Mouse (Mus musculus): ENCODE measurements at regions not wholly inside any gene's neighbourhood (a gene's known extent, or its start where the extent isn't known, plus 50 kb on each side); places are given as distances from the start of the nearest gene placed in this dataset.

GRCm38 (mm10) chr13:37528380-37528779, 183.4 kb downstream of the Ly86 start:
- DNase-seq (ENCODE audit: low read depth, low spot score), result no peak

GRCm38 (mm10) chr13:37528876-37529275, 183.9 kb downstream of the Ly86 start:
- no peak for DNase-seq (ENCODE audit: low read depth, low spot score)

- no peak for DNase-seq (ENCODE audit: low read depth, low spot score)
Measured at GRCm38 (mm10) chr13:37531512-37532183, 186.6 kb downstream of the Ly86 start.

- DNase-seq (ENCODE audit: low read depth, low spot score), result no peak
Measured at GRCm38 (mm10) chr13:37532596-37533170, 187.7 kb downstream of the Ly86 start.

GRCm38 (mm10) chr13:37533851-37534250, 188.8 kb downstream of the Ly86 start:
- no peak for DNase-seq (ENCODE audit: low read depth, low spot score)

GRCm38 (mm10) chr13:37537330-37537729, 192.3 kb downstream of the Ly86 start:
- no peak for DNase-seq (ENCODE audit: low read depth, low spot score)

GRCm38 (mm10) chr13:37537793-37538192, 192.8 kb downstream of the Ly86 start:
- no peak for DNase-seq (ENCODE audit: low read depth, low spot score)

GRCm38 (mm10) chr13:37540980-37541531, 196.0 kb downstream of the Ly86 start:
- no peak for DNase-seq (ENCODE audit: low read depth, low spot score)

- peak; percentile 53 for DNase-seq (ENCODE audit: low read depth, low spot score)
Measured at GRCm38 (mm10) chr13:37541674-37542073, 196.7 kb downstream of the Ly86 start.

- DNase-seq (ENCODE audit: low read depth, low spot score), result no peak
Measured at GRCm38 (mm10) chr13:37542744-37543196, 197.8 kb downstream of the Ly86 start.

GRCm38 (mm10) chr13:37543788-37544187, 198.8 kb downstream of the Ly86 start:
- no peak for DNase-seq (ENCODE audit: low read depth, low spot score)

GRCm38 (mm10) chr13:37544696-37545095, 199.7 kb downstream of the Ly86 start:
- no peak for DNase-seq (ENCODE audit: low read depth, low spot score)

GRCm38 (mm10) chr13:37546556-37546955, 201.5 kb downstream of the Ly86 start:
- DNase-seq (ENCODE audit: low read depth, low spot score), result no peak

- DNase-seq (ENCODE audit: low read depth, low spot score), result no peak
Measured at GRCm38 (mm10) chr13:37550584-37550983, 205.6 kb downstream of the Ly86 start.

- DNase-seq (ENCODE audit: low read depth, low spot score), result no peak
Measured at GRCm38 (mm10) chr13:37553392-37553791, 208.4 kb downstream of the Ly86 start.

GRCm38 (mm10) chr13:37557183-37557582, 212.2 kb downstream of the Ly86 start:
- DNase-seq (ENCODE audit: low read depth, low spot score), result no peak

- no peak for DNase-seq (ENCODE audit: low read depth, low spot score)
Measured at GRCm38 (mm10) chr13:37557766-37558165, 212.8 kb downstream of the Ly86 start.

- DNase-seq (ENCODE audit: low read depth, low spot score), result no peak
Measured at GRCm38 (mm10) chr13:37559056-37559455, 214.0 kb downstream of the Ly86 start.

GRCm38 (mm10) chr13:37559706-37560313, 214.8 kb downstream of the Ly86 start:
- DNase-seq (ENCODE audit: low read depth, low spot score), result no peak

- no peak for DNase-seq (ENCODE audit: low read depth, low spot score)
Measured at GRCm38 (mm10) chr13:37560387-37560786, 215.4 kb downstream of the Ly86 start.

GRCm38 (mm10) chr13:37560800-37561199, 215.8 kb downstream of the Ly86 start:
- no peak for DNase-seq (ENCODE audit: low read depth, low spot score)

GRCm38 (mm10) chr13:37561437-37561836, 216.4 kb downstream of the Ly86 start:
- DNase-seq (ENCODE audit: low read depth, low spot score), result no peak

GRCm38 (mm10) chr13:37562141-37562540, 216.1 kb upstream of the Rreb1 start:
- DNase-seq (ENCODE audit: low read depth, low spot score), result no peak
